Mouse (Mus musculus): ENCODE results near the gene Uggt2.

DNA sequence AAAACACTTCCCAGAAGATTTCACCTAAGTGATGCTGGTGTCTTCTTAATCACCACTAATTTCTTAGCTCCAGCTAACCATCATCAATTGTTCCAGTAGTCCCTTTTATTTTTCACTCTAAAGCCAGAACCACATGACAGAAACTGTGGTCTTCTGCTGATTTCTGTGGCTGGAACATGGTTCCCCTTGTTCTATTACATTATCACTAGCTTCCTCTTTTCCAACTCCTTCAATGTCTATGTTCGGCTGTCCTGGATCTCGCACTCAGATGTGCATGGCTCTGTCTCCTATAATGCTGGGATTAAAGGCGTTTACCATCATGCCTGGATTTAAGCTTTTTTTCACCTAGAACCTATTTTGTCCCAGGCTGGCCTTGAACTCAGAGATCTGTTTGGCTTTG is 46.9 kb downstream of the Uggt2 start:
- no peak for TF ChIP-seq CTCF (IDR thresholded peaks at IDR 0.05)
- TF ChIP-seq EP300 (IDR thresholded peaks at IDR 0.05): no peak
